Mouse (Mus musculus): Measurements from ENCODE around the gene Sytl2.

Gene Sytl2

GRCm38 (mm10) chr7:90301942-90302646, at the start of gene Sytl2:
Gene Sytl2 (plus strand): TSS chr7:90302252.
- peak; percentile 34 for DNase-seq

GRCm38 (mm10) chr7:90252946-90253345, 49.1 kb upstream of the Sytl2 start:
- DNase-seq: no peak

GRCm38 (mm10) chr7:90258701-90259100, 43.4 kb upstream of the Sytl2 start:
- DNase-seq: no peak

GRCm38 (mm10) chr7:90259899-90260298, 42.2 kb upstream of the Sytl2 start:
- DNase-seq: no peak

- DNase-seq: no peak
Observed at GRCm38 (mm10) chr7:90261902-90262599, 40.0 kb upstream of the Sytl2 start.

- DNase-seq: peak; percentile 64
Observed at GRCm38 (mm10) chr7:90265289-90265970, 36.6 kb upstream of the Sytl2 start, which contains the start of gene Ccdc83. Gene Ccdc83 (minus strand): TSS chr7:90265777.

GRCm38 (mm10) chr7:90270141-90270540, 31.9 kb upstream of the Sytl2 start:
- no peak for DNase-seq

- no peak for DNase-seq
Observed at GRCm38 (mm10) chr7:90274561-90275100, 27.4 kb upstream of the Sytl2 start.

- no peak for DNase-seq
Observed at GRCm38 (mm10) chr7:90277246-90277645, 24.8 kb upstream of the Sytl2 start.

GRCm38 (mm10) chr7:90277769-90278168, 24.3 kb upstream of the Sytl2 start:
- no peak for DNase-seq

- DNase-seq: no peak
Observed at GRCm38 (mm10) chr7:90279136-90279535, 22.9 kb upstream of the Sytl2 start.

- DNase-seq: peak; percentile 16
Observed at GRCm38 (mm10) chr7:90280274-90280875, 21.7 kb upstream of the Sytl2 start.

- DNase-seq: no peak
Observed at GRCm38 (mm10) chr7:90280878-90281277, 21.2 kb upstream of the Sytl2 start.

- DNase-seq: no peak
Observed at GRCm38 (mm10) chr7:90281759-90282546, 20.1 kb upstream of the Sytl2 start.

- DNase-seq: no peak
Observed at GRCm38 (mm10) chr7:90282786-90283185, 19.3 kb upstream of the Sytl2 start.

GRCm38 (mm10) chr7:90284793-90285192, 17.3 kb upstream of the Sytl2 start:
- no peak for DNase-seq

GRCm38 (mm10) chr7:90291885-90292284, 10.2 kb upstream of the Sytl2 start:
- no peak for DNase-seq

GRCm38 (mm10) chr7:90302647-90303552, 848 bp downstream of the Sytl2 start:
- no peak for DNase-seq

GRCm38 (mm10) chr7:90306079-90306478, 4.0 kb downstream of the Sytl2 start:
- DNase-seq: no peak

GRCm38 (mm10) chr7:90306968-90307367, 4.9 kb downstream of the Sytl2 start:
- no peak for DNase-seq

- no peak for DNase-seq
Observed at GRCm38 (mm10) chr7:90308003-90308402, 6.0 kb downstream of the Sytl2 start.

Data from cerebellum, adult 11-12 months (tissue).